Mouse (Mus musculus) liver, embryonic 14.5 days (tissue): ENCODE measurements around the gene Tas1r3.

ENCODE experiments used
- CTCF ChIP-seq: IDR thresholded peaks from 2 replicates; pipeline ENCODE4 v1.5.1; 2016; ENCODE audit warnings: antibody characterized with exemption, low read depth, control low read depth
- EP300 ChIP-seq: IDR thresholded peaks from 2 replicates; pipeline ENCODE4 v1.6.1; 2016; ENCODE audit warnings: antibody characterized with exemption, low read depth

GRCm38 (mm10) chr4:155851951-155852411, 11.2 kb downstream of the Tas1r3 start:
- no peak for TF ChIP-seq CTCF
- TF ChIP-seq EP300 = no peak
